ENCODE assay signal across 12 mouse cellular contexts in the genomic region with DNA sequence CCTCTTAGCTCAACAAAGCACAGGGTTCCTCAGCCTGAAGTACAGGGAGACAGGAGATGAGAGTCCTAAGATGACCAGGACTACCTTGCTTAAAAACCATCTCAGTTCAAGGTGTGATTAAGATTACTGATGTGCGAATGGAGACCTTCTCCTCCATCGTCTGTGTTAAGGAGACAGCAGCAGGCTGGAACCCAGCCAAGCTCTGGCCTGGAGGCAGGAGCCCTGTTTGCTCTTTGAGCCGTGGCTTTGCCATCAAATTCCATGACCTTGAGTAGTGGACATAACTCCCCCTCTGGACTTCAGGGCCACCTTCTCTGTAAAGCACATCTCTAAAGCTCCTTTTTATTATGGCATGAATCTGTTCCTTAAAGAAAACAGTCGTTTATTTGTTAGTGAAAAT. TPM values are rescaled to one million over a fixed set of nuclear protein-coding genes. Genes with fewer than 3 reads are reported as not detected.
DNase-seq lines count a peak whose midpoint lies in the region; ATAC-seq and TF ChIP-seq lines count a peak whose summit lies in the region.
"Had no signal": no experiment of that assay in that cellular context is flagged by ENCODE, and none has a peak within 500 bp of the region (broad histone marks: within the 10 kb centered on the region; RNA-seq: fewer than 3 reads in every experiment).

No protein-coding gene starts in this region.

- H3K36me3 ChIP-seq in CH12.LX (replicated peaks in 1 of 2; ENCODE audit: control insufficient read depth in 1 of 2, insufficient read depth in 1 of 2, low read length in 1 of 2): peaks cover 0 to 11% of the 10 kb centered on the region in 2 experiments

- TF ChIP-seq RAD21 in CH12.LX (IDR thresholded peaks at IDR 0.05; ENCODE audit: low read depth, low read length): no peak

- ATAC-seq in megakaryocyte progenitor cell, adult 5-6 weeks (replicated peaks; ENCODE audit: poor library complexity): no peak
- ATAC-seq: CD4-positive, CD25-positive, alpha-beta regulatory T cell, adult 4 months; forebrain, embryonic 16.5 days; lung, postnatal 0 days had no signal

- no peak for TF ChIP-seq EP300 in CH12.LX (IDR thresholded peaks at IDR 0.05; ENCODE audit: low read length)

- peak; percentile 31 for DNase-seq in gastrocnemius, adult 2 months
- no peak for DNase-seq in gastrocnemius, postnatal 4 days (ENCODE audit: low spot score in 2 of 2)
- DNase-seq in left cerebral cortex, postnatal 4 days: peak; percentile 68
- DNase-seq in left cerebral cortex, postnatal 36 days (ENCODE audit: low spot score in 2 of 2): no peak
- no peak for DNase-seq in CH12.LX (ENCODE audit: extremely low read depth)
- peak; percentile 55 to 72 for DNase-seq in adrenal gland, postnatal 36 days
- DNase-seq in adipocyte (ENCODE audit: low spot score): no peak

- dilution Hi-C loops in CH12.LX (cut with MboI; ENCODE audit: extremely low pct_ligation_motif_present, extremely low pct_unique_long_range_greater_than_20kb, low sequenced_read_pairs): no loop called here

- H3K4me1 ChIP-seq in CH12.LX (ENCODE audit: control insufficient read depth in 1 of 2, insufficient read depth in 2 of 2): peaks cover 26 to 70% of the 10 kb centered on the region in 2 experiments

- TF ChIP-seq CTCF in gastrocnemius, adult 2 months (IDR thresholded peaks at IDR 0.05): no peak
- no peak for TF ChIP-seq CTCF in CH12.LX (conservative IDR thresholded peaks at IDR 0.05 in 1 of 2, IDR thresholded peaks at IDR 0.05 in 1 of 2; ENCODE audit: low read depth in 2 of 2, low read length in 2 of 2)

- TF ChIP-seq POLR2A in CH12.LX (IDR thresholded peaks at IDR 0.05; ENCODE audit: low read depth, low read length): no peak

- no peaks in the 10 kb centered on the region for H3K9me3 ChIP-seq in CH12.LX (replicated peaks; ENCODE audit: low read length)
- H3K9me3 ChIP-seq: embryonic facial prominence, embryonic 13.5 days had no signal

- H3K9ac ChIP-seq in CH12.LX (ENCODE audit: insufficient read depth, low read depth): no peak overlapping the region
- H3K9ac ChIP-seq: embryonic facial prominence, embryonic 13.5 days had no signal

- no peak overlapping the region for H3K4me3 ChIP-seq in gastrocnemius, adult 2 months
- no peak overlapping the region for H3K4me3 ChIP-seq in CH12.LX (replicated peaks in 1 of 3; ENCODE audit: low read depth in 2 of 3, low read length in 2 of 3, poor library complexity in 1 of 3)
- H3K4me3 ChIP-seq: embryonic facial prominence, embryonic 13.5 days had no signal

- peak overlapping the region; percentile 56 for H3K4me2 ChIP-seq in CH12.LX (ENCODE audit: insufficient read depth, low read depth, poor library complexity, severe bottlenecking)
- H3K4me2 ChIP-seq: embryonic facial prominence, embryonic 13.5 days had no signal

- no peaks in the 10 kb centered on the region for H3K27me3 ChIP-seq in CH12.LX (replicated peaks)
- H3K27me3 ChIP-seq: embryonic facial prominence, embryonic 13.5 days had no signal

- in situ Hi-C loops in CH12.LX (cut with MboI; ENCODE audit: low pct_ligation_motif_present, low pct_unique_long_range_greater_than_20kb, low sequenced_read_pairs): no loop called here

- no peak overlapping the region for H3K27ac ChIP-seq in gastrocnemius, adult 2 months
- peak overlapping the region; percentile 9; the same call in 1 of the 2 replicates for H3K27ac ChIP-seq in CH12.LX (ENCODE audit: insufficient read depth, low read depth)
- H3K27ac ChIP-seq: embryonic facial prominence, embryonic 13.5 days had no signal

- peaks cover 12% of the 10 kb centered on the region for H3K79me2 ChIP-seq in CH12.LX (replicated peaks; ENCODE audit: control insufficient read depth, extremely low read depth, insufficient read depth, poor library complexity, severe bottlenecking)

- intact Hi-C loops in gastrocnemius, adult 2 months (cut with DNase I): no loop called here
- intact Hi-C loops in left cerebral cortex, postnatal 4 days (cut with DNase I): loop anchor here (10.0 kb wide), 1 partner anchor 79 kb away; no protein-coding TSS in a partner anchor
- intact Hi-C loops in left cerebral cortex, postnatal 36 days (cut with DNase I): no loop called here

TF ChIP-seq in CH12.LX, 34 proteins besides CTCF, POLR2A, EP300 and RAD21:
- TF ChIP-seq CHD2 (IDR thresholded peaks at IDR 0.05; ENCODE audit: low read length) (no peak), HCFC1 (IDR thresholded peaks at IDR 0.05; ENCODE audit: low read depth, low read length) (no peak), JUND (conservative IDR thresholded peaks at IDR 0.05; ENCODE audit: low read depth, low read length) (no peak), ZNF384 (IDR thresholded peaks at IDR 0.05; ENCODE audit: low read depth, low read length) (no peak), POLR2AphosphoS2 (IDR thresholded peaks at IDR 0.05; ENCODE audit: low read depth, low read length) (no peak), ETS1 (conservative IDR thresholded peaks at IDR 0.05; ENCODE audit: low read depth, low read length) (no peak), MAZ (IDR thresholded peaks at IDR 0.05; ENCODE audit: low read depth, low read length) (no peak)

RNA-seq across cellular contexts. Expression of gene Ckap4, which starts 2.0 kb away (rescaled TPM):
- total RNA-seq in gastrocnemius, adult 2 months (2021): 10 to 100 TPM in 1 of 2 experiments, 1 to 10 TPM in 1; 7.5 to 10.6 TPM
- total RNA-seq in gastrocnemius, postnatal 4 days (2021): 100 to 1,000 TPM; 122 to 138 TPM
- 10 to 100 TPM; 52.3 to 53.4 TPM for total RNA-seq in left cerebral cortex, postnatal 4 days (2021)
- total RNA-seq in left cerebral cortex, postnatal 36 days (2021): 10 to 100 TPM; 22.3 to 23.5 TPM
- total RNA-seq in CH12.LX (2012; rRNA removed) (35.0 and 40.6 TPM in 2 replicates), CH12.LX (2014; rRNA removed) (24.4 and 25.2 TPM in 2 replicates)
- polyA plus RNA-seq in CH12.LX (2012; ENCODE audit: insufficient read length, low read depth): 66.6 and 71.2 TPM in 2 replicates
- 10 to 100 TPM; 47.1 to 59.6 TPM for total RNA-seq in adrenal gland, postnatal 36 days (2021)
- total RNA-seq in megakaryocyte progenitor cell, adult 5-6 weeks (2015): 72.5 and 84.2 TPM in 2 replicates
- 63.4 and 70.0 TPM in 2 replicates for total RNA-seq in megakaryocyte progenitor cell, adult 5-6 weeks (2017)

RNA-seq across cellular contexts. Expression of gene Tcp11l2, which starts 40.6 kb away (rescaled TPM):
- 10 to 100 TPM; 45.4 to 55.7 TPM for total RNA-seq in gastrocnemius, adult 2 months (2021)
- total RNA-seq in gastrocnemius, postnatal 4 days (2021): 10 to 100 TPM; 41.9 to 48.3 TPM
- total RNA-seq in left cerebral cortex, postnatal 4 days (2021): 10 to 100 TPM; 14.2 to 15.5 TPM
- 10 to 100 TPM; 20.8 to 24.9 TPM for total RNA-seq in left cerebral cortex, postnatal 36 days (2021)
- total RNA-seq in CH12.LX (2012; rRNA removed) (2.1 and 2.9 TPM in 2 replicates), CH12.LX (2014; rRNA removed) (6.0 and 6.5 TPM in 2 replicates)
- polyA plus RNA-seq in CH12.LX (2012; ENCODE audit: insufficient read length, low read depth): 2.4 and 2.6 TPM in 2 replicates
- 10 to 100 TPM; 48.0 to 55.3 TPM for total RNA-seq in adrenal gland, postnatal 36 days (2021)
- 12.4 and 14.6 TPM in 2 replicates for total RNA-seq in megakaryocyte progenitor cell, adult 5-6 weeks (2015)
- 7.0 and 10.1 TPM in 2 replicates for total RNA-seq in megakaryocyte progenitor cell, adult 5-6 weeks (2017)

Comparison
In these comparisons a context has a peak if more than half of its experiments do, and no peak if none do; other contexts are left out.
1. DNase-seq: peak in gastrocnemius, adult 2 months (single experiment), left cerebral cortex, postnatal 4 days (single experiment) and adrenal gland, postnatal 36 days (2 of 2); none in gastrocnemius, postnatal 4 days (0 of 2), left cerebral cortex, postnatal 36 days (0 of 2), CH12.LX (single experiment) and adipocyte (single experiment).